ENCODE assay signal across 14 mouse cellular contexts in genomic region chr16:91271634-91272033, GRCm38 (mm10). TPM values are rescaled to one million over a fixed set of nuclear protein-coding genes. Genes with fewer than 3 reads are reported as not detected.
DNase-seq lines count a peak whose midpoint lies in the region; ATAC-seq and TF ChIP-seq lines count a peak whose summit lies in the region.
"Had no signal": no experiment of that assay in that cellular context is flagged by ENCODE, and none has a peak within 500 bp of the region (broad histone marks: within the 10 kb centered on the region; RNA-seq: fewer than 3 reads in every experiment).

No protein-coding gene starts in this region.

- no peak overlapping the region for H3K27ac ChIP-seq in hindbrain, embryonic 14.5 days
- H3K27ac ChIP-seq in hindbrain, embryonic 10.5 days = no peak overlapping the region
- H3K27ac ChIP-seq in forebrain, embryonic 14.5 days (ENCODE audit: low read depth, low read length) = no peak overlapping the region
- H3K27ac ChIP-seq in olfactory bulb, adult 2 months (ENCODE audit: insufficient read depth, low read depth, low read length) = no peak overlapping the region
- H3K27ac ChIP-seq: heart, embryonic 13.5 days; liver, embryonic 15.5 days had no signal

- no peak overlapping the region for H3K9ac ChIP-seq in hindbrain, embryonic 14.5 days
- H3K9ac ChIP-seq in forebrain, embryonic 14.5 days (ENCODE audit: low read length) = no peak overlapping the region
- H3K9ac ChIP-seq: heart, embryonic 13.5 days; liver, embryonic 15.5 days had no signal

- peaks cover 14% of the 10 kb centered on the region for H3K4me1 ChIP-seq in hindbrain, embryonic 14.5 days (replicated peaks; ENCODE audit: control insufficient read depth, insufficient read depth, low read length)
- H3K4me1 ChIP-seq in hindbrain, embryonic 10.5 days (replicated peaks) = peaks cover 26% of the 10 kb centered on the region
- peaks cover 17% of the 10 kb centered on the region for H3K4me1 ChIP-seq in forebrain, embryonic 14.5 days (ENCODE audit: control insufficient read depth, insufficient read depth, low read length)
- peaks cover 20% of the 10 kb centered on the region for H3K4me1 ChIP-seq in olfactory bulb, adult 2 months (ENCODE audit: control insufficient read depth, insufficient read depth, low read length)

- no peaks in the 10 kb centered on the region for H3K9me3 ChIP-seq in hindbrain, embryonic 14.5 days (ENCODE audit: control insufficient read depth, low read length)
- no peaks in the 10 kb centered on the region for H3K9me3 ChIP-seq in hindbrain, embryonic 10.5 days
- no peaks in the 10 kb centered on the region for H3K9me3 ChIP-seq in forebrain, embryonic 14.5 days (replicated peaks; ENCODE audit: control insufficient read depth, low read length)
- H3K9me3 ChIP-seq: heart, embryonic 13.5 days; liver, embryonic 15.5 days had no signal

- H3K27me3 ChIP-seq in hindbrain, embryonic 14.5 days (ENCODE audit: control insufficient read depth, insufficient read depth, low read length) = peaks cover 100% of the 10 kb centered on the region
- peaks cover 100% of the 10 kb centered on the region for H3K27me3 ChIP-seq in hindbrain, embryonic 10.5 days (ENCODE audit: insufficient read depth, poor library complexity, severe bottlenecking)
- peaks cover 91% of the 10 kb centered on the region for H3K27me3 ChIP-seq in forebrain, embryonic 14.5 days (replicated peaks; ENCODE audit: control insufficient read depth, insufficient read depth, low read length)

- WGBS in hindbrain, embryonic 14.5 days = 3% methylated on average over 20 of the region's 20 CpGs
- whole genome bisulfite sequencing in hindbrain, embryonic 10.5 days = 2% methylated on average over 20 of the region's 20 CpGs
- 2% methylated on average over 20 of the region's 20 CpGs for whole genome bisulfite sequencing in forebrain, embryonic 14.5 days
- 4% methylated on average over 20 of the region's 20 CpGs for WGBS in olfactory bulb, adult 2 months

- ATAC-seq in hindbrain, embryonic 14.5 days (ENCODE audit: low FRiP score) = no peak
- no peak for ATAC-seq in forebrain, embryonic 14.5 days
- ATAC-seq: activated CD4-positive, CD25-positive, alpha-beta regulatory T cell, adult 4 months; inflammation-experienced regulatory T-cells, adult 6 months had no signal

- DNase-seq in hindbrain, embryonic 14.5 days (ENCODE audit: low spot score) = no peak
- no peak for DNase-seq in hindbrain, embryonic 10.5 days (ENCODE audit: low spot score)
- peak; percentile 23 for DNase-seq in retina, embryonic 14.5 days (ENCODE audit: low spot score)
- DNase-seq in retina, postnatal 1 day = no peak
- no peak for DNase-seq in forebrain, embryonic 14.5 days (ENCODE audit: low spot score)
- no peak for DNase-seq in spleen, adult 18-20 months
- no peak for DNase-seq in thymus, adult 18-20 months
- DNase-seq: gastrocnemius, postnatal 25 days had no signal

- no peak overlapping the region for H3K4me2 ChIP-seq in hindbrain, embryonic 14.5 days (replicated peaks)
- H3K4me2 ChIP-seq in forebrain, embryonic 14.5 days (ENCODE audit: low read length) = peak overlapping the region; percentile 90
- H3K4me2 ChIP-seq: liver, embryonic 15.5 days had no signal

- TF ChIP-seq POLR2A in olfactory bulb, adult 2 months (IDR thresholded peaks at IDR 0.05; ENCODE audit: insufficient read depth, low read depth, low read length) = no peak

- no peak for TF ChIP-seq CTCF in olfactory bulb, adult 2 months (IDR thresholded peaks at IDR 0.05; ENCODE audit: insufficient read depth, low read depth, low read length)

- H3K36me3 ChIP-seq in hindbrain, embryonic 14.5 days (replicated peaks; ENCODE audit: control insufficient read depth, insufficient read depth) = no peaks in the 10 kb centered on the region
- H3K36me3 ChIP-seq in hindbrain, embryonic 10.5 days = no peaks in the 10 kb centered on the region
- no peaks in the 10 kb centered on the region for H3K36me3 ChIP-seq in forebrain, embryonic 14.5 days (ENCODE audit: control insufficient read depth, insufficient read depth, low read length)
- H3K36me3 ChIP-seq: heart, embryonic 13.5 days; liver, embryonic 15.5 days had no signal

- H3K4me3 ChIP-seq in hindbrain, embryonic 14.5 days (replicated peaks; ENCODE audit: low read length) = peak overlapping the region; percentile 38; the same call in 1 of the 2 replicates
- no peak overlapping the region for H3K4me3 ChIP-seq in hindbrain, embryonic 10.5 days
- H3K4me3 ChIP-seq in forebrain, embryonic 14.5 days (ENCODE audit: low read depth, low read length) = 0 out of 2 replicates have a peak overlapping the region, but pooled peaks have one; percentile 43
- peak overlapping the region; percentile 17; the same call in 1 of the 2 replicates for H3K4me3 ChIP-seq in olfactory bulb, adult 2 months (ENCODE audit: insufficient read depth, low read depth, low read length)
- H3K4me3 ChIP-seq: liver, embryonic 15.5 days had no signal

RNA-seq across cellular contexts. Expression of gene Olig1, which starts 2.1 kb away (rescaled TPM):
- 93.4 and 118 TPM in 2 replicates for polyA plus RNA-seq in hindbrain, embryonic 14.5 days (2014; fragmentation: Nextera tagmentation; extraction: Ambion mirVana)
- 1.4 and 1.5 TPM in 2 replicates for polyA plus RNA-seq in hindbrain, embryonic 10.5 days (2016; fragmentation: Nextera tagmentation; extraction: Ambion mirVana)
- polyA plus RNA-seq in forebrain, embryonic 14.5 days (2014; fragmentation: Nextera tagmentation; extraction: Ambion mirVana) = 18.0 and 31.1 TPM in 2 replicates
- not detected in 2 replicates for polyA plus RNA-seq in olfactory bulb, adult 2 months (2012; ENCODE audit: insufficient read depth, insufficient read length, low replicate concordance, missing spikeins)
- polyA plus RNA-seq: activated CD4-positive, CD25-positive, alpha-beta regulatory T cell, adult 4 months; heart, embryonic 13.5 days; inflammation-experienced regulatory T-cells, adult 6 months; spleen, adult 2 months had no signal

RNA-seq across cellular contexts. Expression of gene Olig2, which starts 46.4 kb away (rescaled TPM):
- 10.9 and 14.1 TPM in 2 replicates for polyA plus RNA-seq in hindbrain, embryonic 14.5 days (2014; fragmentation: Nextera tagmentation; extraction: Ambion mirVana)
- 1.4 and 1.9 TPM in 2 replicates for polyA plus RNA-seq in hindbrain, embryonic 10.5 days (2016; fragmentation: Nextera tagmentation; extraction: Ambion mirVana)
- polyA plus RNA-seq in forebrain, embryonic 14.5 days (2014; fragmentation: Nextera tagmentation; extraction: Ambion mirVana) = 5.2 and 6.3 TPM in 2 replicates
- polyA plus RNA-seq in olfactory bulb, adult 2 months (2012; ENCODE audit: insufficient read depth, insufficient read length, low replicate concordance, missing spikeins) = not detected in 2 replicates
- polyA plus RNA-seq: activated CD4-positive, CD25-positive, alpha-beta regulatory T cell, adult 4 months; heart, embryonic 13.5 days; inflammation-experienced regulatory T-cells, adult 6 months; liver, embryonic 15.5 days had no signal
